Mouse (Mus musculus): ENCODE data around the gene Wdr83os. TPM values are rescaled to one million over a fixed set of nuclear protein-coding genes. Genes with fewer than 3 reads are reported as not detected.
A peak's percentile ranks its signal among the peaks of the same experiment; 100 is the strongest.

Gene Wdr83os
- 37.7 and 66.3 TPM in 2 replicates for total RNA-seq (2015; ENCODE audit: low replicate concordance)
- 7.3 and 23.1 TPM in 2 replicates for total RNA-seq (2017; ENCODE audit: low replicate concordance)

GRCm38 (mm10) chr8:85080532-85081215 is at the start of gene Wdr83os:
Gene Wdr83os, plus strand, starts transcription at chr8:85080740.
- ATAC-seq (replicated peaks; ENCODE audit: low FRiP score, poor library complexity, severe bottlenecking), result peak; percentile 50

DNA sequence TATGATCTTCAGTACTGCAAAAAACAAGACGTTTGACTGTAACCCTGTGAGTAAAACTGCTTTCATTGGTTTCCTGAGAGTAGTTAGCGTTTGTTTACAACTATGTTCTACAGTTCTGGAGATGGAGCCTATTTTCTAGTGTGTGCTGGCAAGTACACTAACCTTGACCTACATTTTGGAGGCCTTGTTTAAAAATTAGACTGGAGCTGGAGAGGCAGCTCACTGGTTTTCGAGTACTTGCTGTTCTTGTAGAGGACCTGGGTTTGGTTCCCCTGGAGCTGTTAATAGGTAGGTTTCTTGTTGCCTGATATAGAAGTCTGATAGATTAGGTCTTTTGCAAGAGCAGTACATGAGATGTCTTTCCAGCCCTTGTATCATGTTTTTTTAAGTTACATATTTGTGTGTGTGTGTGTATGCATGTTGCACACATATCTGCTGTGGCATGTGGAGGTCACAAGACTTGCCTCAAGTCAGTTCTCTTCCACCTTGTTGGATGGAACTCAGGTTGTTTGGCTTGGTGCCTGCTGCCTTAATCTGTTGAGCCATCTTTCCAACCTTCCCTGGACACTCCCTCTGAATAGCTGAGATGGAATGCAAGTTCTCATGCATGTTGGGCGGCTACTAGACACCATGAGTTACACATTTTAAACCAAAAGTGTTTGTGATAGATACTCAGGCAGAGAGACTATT is 47.8 kb upstream of the Wdr83os start:
- ATAC-seq (replicated peaks; ENCODE audit: low FRiP score, poor library complexity, severe bottlenecking), result no peak

- ATAC-seq (replicated peaks; ENCODE audit: low FRiP score, poor library complexity, severe bottlenecking), result no peak
These were observed 46.7 kb upstream of the Wdr83os start for GRCm38 (mm10) chr8:85033867-85034266.

DNA sequence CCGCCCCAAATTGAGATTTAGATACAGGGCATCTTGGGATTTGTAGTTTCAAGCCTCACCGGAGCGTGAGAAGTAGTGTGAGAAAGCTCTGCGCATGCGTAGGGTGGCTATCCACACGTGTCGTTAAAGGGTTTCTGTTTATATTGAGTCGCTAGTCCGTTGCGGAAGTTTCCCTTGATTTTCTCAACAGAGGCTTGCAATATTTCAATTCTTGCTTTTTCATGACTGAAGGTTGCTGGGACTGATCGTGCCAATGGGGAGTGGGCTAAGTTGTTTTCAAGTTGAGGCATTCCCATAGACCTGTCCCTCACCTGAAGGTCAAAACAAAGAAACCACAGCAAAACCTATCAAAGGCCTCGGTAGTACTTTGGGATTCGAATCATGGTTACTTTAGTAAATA is 45.8 kb upstream of the Wdr83os start:
- no peak for ATAC-seq (replicated peaks; ENCODE audit: low FRiP score, poor library complexity, severe bottlenecking)

GRCm38 (mm10) chr8:85035165-85035727 is 45.3 kb upstream of the Wdr83os start:
- no peak for ATAC-seq (replicated peaks; ENCODE audit: low FRiP score, poor library complexity, severe bottlenecking)

DNA sequence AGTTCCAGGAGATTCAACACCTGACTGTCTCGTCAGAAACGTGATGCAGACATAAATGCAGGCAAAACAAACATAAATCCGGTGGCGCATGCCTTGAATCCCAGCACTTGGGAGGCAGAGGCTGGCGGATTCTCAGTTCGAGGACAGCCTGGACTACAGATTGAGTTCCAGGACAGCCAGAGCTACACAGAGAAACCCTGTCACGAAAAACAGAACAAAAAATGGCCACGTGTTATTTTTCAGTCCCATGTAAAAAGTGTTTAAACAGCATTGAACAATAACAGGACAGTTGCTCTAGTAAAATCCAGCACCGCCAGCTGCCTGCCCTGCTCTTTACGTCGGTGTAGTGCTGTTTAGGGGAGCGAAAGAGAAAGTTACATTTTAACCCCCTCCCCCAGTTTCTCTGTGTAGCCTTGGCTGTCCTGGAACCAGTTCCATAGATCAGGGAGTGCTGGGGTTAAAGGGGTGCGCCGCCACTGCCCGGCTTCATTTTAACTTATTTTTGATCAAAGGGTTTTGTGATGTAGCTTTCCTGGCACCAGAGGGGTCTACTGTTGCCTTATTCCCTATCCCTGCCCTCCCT is 44.7 kb upstream of the Wdr83os start:
- ATAC-seq (replicated peaks; ENCODE audit: low FRiP score, poor library complexity, severe bottlenecking), result no peak

GRCm38 (mm10) chr8:85036381-85036717 is 44.2 kb upstream of the Wdr83os start:
- peak; percentile 30 for ATAC-seq (replicated peaks; ENCODE audit: low FRiP score, poor library complexity, severe bottlenecking)

DNA sequence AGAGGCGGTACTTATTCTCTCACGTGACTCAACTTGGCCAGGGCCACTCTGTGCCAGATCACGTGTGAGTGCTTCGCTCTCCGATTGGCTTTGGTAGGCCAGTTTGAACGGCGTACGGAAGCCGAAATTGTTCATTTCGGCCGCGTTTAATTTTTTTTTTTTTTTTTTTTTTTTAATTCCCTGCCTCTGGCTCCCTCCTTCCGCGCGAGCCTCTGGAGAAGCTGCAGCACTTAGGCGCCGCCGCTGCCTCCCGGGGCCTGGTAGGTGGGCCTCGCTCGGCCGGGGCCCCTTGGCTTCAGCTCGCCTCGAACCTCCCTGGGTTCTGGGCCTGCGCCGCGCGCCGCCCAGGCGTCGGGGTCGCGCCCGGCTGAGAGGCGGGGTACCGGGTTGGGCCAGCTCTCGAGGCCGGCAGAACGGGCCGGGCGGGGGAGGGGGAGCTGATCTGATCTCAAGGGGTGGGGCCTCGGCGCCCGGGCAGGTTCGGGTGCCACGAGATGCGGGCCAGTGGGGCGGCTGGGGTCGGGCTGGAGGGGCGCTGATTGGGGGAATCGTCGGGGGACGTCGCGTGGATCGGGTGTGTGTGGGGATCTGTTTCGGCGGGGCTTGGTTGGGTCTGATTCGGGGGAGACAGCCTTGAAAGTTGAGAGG is 43.7 kb upstream of the Wdr83os start, which contains the start of gene Tnpo2:
Tnpo2 (plus strand) TSS at position 198 of the 648 bp plus-strand sequence.
- peak; percentile 89 for ATAC-seq (replicated peaks; ENCODE audit: low FRiP score, poor library complexity, severe bottlenecking)

DNA sequence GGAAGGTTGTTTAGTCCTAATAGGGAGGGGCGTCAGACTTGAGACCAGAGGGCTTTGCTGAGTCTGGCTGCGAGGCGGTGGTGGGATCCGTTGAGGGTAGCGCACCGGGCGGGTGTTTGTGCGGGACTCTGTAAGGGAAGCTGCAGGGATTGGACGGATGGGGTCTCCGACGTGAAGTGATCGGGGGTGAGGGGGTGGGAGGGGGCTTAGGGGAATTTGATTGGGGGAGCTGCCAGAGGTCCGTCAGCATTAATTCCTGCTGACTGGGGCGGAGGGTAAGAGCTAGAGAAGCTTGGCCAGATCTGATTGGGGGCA is 43.2 kb upstream of the Wdr83os start:
- ATAC-seq (replicated peaks; ENCODE audit: low FRiP score, poor library complexity, severe bottlenecking), result peak; percentile 7; the same call in 1 of the 2 replicates

- peak; percentile 36 for ATAC-seq (replicated peaks; ENCODE audit: low FRiP score, poor library complexity, severe bottlenecking)
These were observed 42.6 kb upstream of the Wdr83os start for GRCm38 (mm10) chr8:85037681-85038531.

- ATAC-seq (replicated peaks; ENCODE audit: low FRiP score, poor library complexity, severe bottlenecking), result no peak
These were observed 36.9 kb upstream of the Wdr83os start for GRCm38 (mm10) chr8:85043619-85044018.

DNA sequence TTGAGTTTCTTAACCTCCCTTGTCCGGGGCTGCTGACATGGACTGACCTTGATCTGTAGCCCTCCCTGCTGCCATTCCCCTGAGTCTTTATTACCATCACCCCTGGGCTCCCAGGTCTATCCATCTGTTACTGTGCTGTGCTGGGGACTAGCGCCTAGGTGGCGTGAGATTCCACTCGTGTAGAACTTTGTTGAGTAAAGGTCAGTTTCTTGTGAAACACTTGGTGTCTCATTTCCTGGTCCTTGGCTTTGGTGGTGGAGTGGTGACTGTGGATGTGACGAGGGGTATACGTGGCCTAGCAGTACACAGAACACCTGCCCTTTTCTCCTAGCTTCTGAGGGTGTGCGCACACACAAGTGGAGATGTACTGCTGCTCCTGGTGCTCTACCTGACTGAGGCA is 23.2 kb upstream of the Wdr83os start:
- no peak for ATAC-seq (replicated peaks; ENCODE audit: low FRiP score, poor library complexity, severe bottlenecking)

GRCm38 (mm10) chr8:85059879-85060616 is 20.5 kb upstream of the Wdr83os start, which contains the start of gene Fbxw9:
Gene Fbxw9, plus strand, starts transcription at chr8:85060055.
- ATAC-seq (replicated peaks; ENCODE audit: low FRiP score, poor library complexity, severe bottlenecking), result peak; percentile 88

GRCm38 (mm10) chr8:85062603-85063002 is 17.9 kb upstream of the Wdr83os start:
- no peak for ATAC-seq (replicated peaks; ENCODE audit: low FRiP score, poor library complexity, severe bottlenecking)

GRCm38 (mm10) chr8:85065213-85065612 is 15.3 kb upstream of the Wdr83os start:
- no peak for ATAC-seq (replicated peaks; ENCODE audit: low FRiP score, poor library complexity, severe bottlenecking)

DNA sequence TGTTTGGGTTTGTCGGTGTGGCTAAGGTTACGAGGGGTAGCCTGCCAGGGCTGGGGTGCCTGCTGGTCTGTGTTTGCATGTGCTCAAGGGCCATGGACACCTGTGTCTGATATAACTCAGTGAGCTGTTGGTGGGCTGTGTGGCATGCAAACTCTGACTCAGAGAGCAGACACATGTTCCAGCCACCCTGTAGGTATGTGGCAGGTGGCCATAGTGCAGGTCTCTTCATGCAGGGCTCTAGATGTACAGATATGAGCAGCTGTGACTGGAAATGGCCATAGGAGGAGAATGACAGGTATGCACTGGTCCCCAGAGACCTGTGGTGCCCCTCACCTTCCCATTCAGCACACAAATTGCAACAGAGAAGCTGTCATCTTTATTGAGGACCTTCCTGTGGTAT is 13.4 kb upstream of the Wdr83os start:
- ATAC-seq (replicated peaks; ENCODE audit: low FRiP score, poor library complexity, severe bottlenecking), result no peak

GRCm38 (mm10) chr8:85067982-85068381 is 12.6 kb upstream of the Wdr83os start, which contains the start of gene Gm5741:
Gene Gm5741, minus strand, starts transcription at chr8:85067982.
- ATAC-seq (replicated peaks; ENCODE audit: low FRiP score, poor library complexity, severe bottlenecking), result no peak

- ATAC-seq (replicated peaks; ENCODE audit: low FRiP score, poor library complexity, severe bottlenecking), result no peak
These were observed 9.5 kb upstream of the Wdr83os start for GRCm38 (mm10) chr8:85071041-85071440.
